Mouse (Mus musculus) left cerebral cortex, adult 2 months (tissue): Measurements from ENCODE around the gene Lrtm1. TPM values are rescaled to one million over a fixed set of nuclear protein-coding genes. Genes with fewer than 3 reads are reported as not detected.

ENCODE experiments used
- DNase-seq, 2 experiments: peaks; one replicate each; pipeline ENCODE4 v3.0.0; 2021 to 2022; ENCODE audit warnings: low spot score in 2 of 2, mixed read lengths in 1 of 2; ENCODE audit errors: extremely low spot score in 1 of 2
- H3K27ac ChIP-seq: fragments of 200-600 bp; 2 replicates; pipeline ENCODE4 v1.8.1; 2022
- H3K4me3 ChIP-seq: fragments of 200-600 bp; 2 replicates; pipeline ENCODE4 v1.8.1; 2022
- CTCF ChIP-seq: fragments of 200-600 bp; IDR thresholded peaks from 2 replicates; pipeline ENCODE4 v1.8.1; 2022; ENCODE audit warnings: antibody characterized with exemption, mild to moderate bottlenecking, moderate library complexity
- intact Hi-C: fragments of 180-260 bp; cut with DNase I; formaldehyde crosslinking; loops from one replicate; pipeline ENCODE4 v1.15.1; 2025
- long read RNA-seq, 2 experiments: library from polyadenylated mRNA; stranded (forward); transcript quantifications; one replicate each; pipeline ENCODE4 v2.0.0; 2021; ENCODE audit warnings: borderline mapping rate in 2 of 2
- total RNA-seq, 2 experiments: library from RNA; stranded (reverse); gene quantifications; 2 replicates each; pipeline ENCODE4 v1.2.3; 2021

Gene Lrtm1
- not detected for total RNA-seq
- long read RNA-seq, experiment 1, partial matches to known transcripts: 0 of 7 reads
- long read RNA-seq, experiment 1, other reads (novel, unspliced or antisense): 7 of 7 reads
- long read RNA-seq, experiment 2, partial matches to known transcripts: 0 of 4 reads
- long read RNA-seq, experiment 2, other reads (novel, unspliced or antisense): 4 of 4 reads

DNA sequence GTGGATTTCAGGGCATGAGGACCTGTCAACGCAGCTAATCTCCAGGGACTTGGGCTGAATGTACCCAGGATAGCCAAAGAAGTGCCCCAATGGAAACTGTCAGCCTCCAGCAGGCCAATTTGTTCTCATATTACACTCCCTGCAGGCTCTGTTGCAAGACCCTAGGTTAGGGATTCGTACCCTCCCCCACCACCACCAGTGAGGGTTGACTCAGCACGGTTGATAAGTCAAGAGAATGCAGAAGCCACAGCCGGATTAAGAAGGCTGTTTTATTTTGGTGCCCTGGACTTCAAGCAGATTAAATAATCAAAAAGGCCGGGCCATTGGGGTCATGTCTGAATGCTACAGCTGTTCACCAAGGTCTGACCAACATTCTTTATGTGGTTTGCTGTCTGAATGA lies at the start of gene Lrtm1:
Gene Lrtm1, plus strand, starts transcription at position 326 of the 400 bp plus-strand sequence.
- no peak within 1 kb of the TSS for H3K4me3 ChIP-seq

DNA sequence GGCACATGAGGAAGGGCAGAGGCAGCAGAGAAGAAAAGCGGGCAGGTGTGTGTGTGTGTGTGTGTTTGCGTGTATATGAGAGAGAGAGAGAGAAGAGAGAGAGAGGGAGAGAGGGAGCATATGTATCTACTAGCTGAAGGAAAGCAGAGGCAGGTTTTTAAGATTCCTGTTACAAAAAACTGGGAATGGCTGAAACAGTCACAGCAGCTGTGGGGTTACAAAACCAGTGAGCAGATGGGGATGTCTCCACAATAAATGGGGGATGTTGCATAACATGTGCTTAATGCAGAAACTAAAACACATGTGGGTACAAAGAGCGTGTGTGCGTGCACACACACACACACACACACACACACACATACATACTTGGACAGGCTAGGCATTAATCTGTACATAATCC lies 48.8 kb upstream of the Lrtm1 start:
- Histone ChIP-seq H3K4me3 (no peak overlapping the region), H3K27ac (no peak overlapping the region)
- intact Hi-C loops: no loop called here
- TF ChIP-seq CTCF: no peak
- peak in 1 of 2 experiments; percentile 19 for DNase-seq

More for the DNA sequence above, at the start of gene Lrtm1:
- intact Hi-C loops: no loop called here
- no peak for DNase-seq
- no peak within 1 kb of the TSS for H3K27ac ChIP-seq
- no peak for TF ChIP-seq CTCF

DNA sequence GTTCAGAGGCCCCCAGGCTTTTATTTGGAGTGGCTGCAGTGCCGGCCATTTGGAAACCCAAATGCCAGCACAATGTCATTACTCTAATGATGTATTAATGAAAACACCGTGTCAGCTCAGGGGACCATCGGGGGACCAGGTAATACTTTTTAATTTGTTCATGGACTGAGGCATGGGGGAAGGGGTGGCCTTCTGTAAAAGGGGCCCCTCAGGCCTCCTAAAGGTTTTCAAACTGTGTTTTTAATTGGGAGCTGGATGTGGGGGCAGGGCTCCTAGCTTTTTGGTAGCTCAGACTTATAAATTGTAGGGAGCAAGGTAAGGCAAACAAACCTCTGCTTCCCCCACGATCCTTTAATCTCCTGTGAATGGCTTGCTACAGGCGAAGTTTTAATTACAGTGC lies 45.4 kb upstream of the Lrtm1 start:
- TF ChIP-seq CTCF: no peak
- Histone ChIP-seq H3K27ac (no peak overlapping the region), H3K4me3 (no peak overlapping the region)
- intact Hi-C loops: no loop called here
- no peak for DNase-seq

DNA sequence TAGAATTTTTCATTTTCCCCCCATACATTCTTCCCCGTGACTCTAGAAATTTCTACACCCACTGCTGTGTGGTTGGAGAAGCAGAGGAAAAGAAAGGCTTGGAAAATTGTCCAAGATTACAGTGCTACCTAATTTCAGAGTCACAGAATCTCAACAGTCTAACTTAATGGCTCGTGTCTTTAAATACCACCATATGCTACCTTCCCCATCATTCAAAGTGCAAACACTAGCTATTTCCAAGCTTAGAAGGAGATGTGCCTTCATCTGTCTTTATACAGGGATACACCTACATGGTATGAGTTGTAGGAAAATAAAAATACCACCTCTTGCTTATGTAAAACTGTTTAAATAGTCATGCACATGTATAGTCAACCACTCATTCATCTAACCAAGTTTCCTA lies 38.8 kb upstream of the Lrtm1 start:
- intact Hi-C loops: loop anchor here (5.0 kb wide), 1 partner anchor 72 kb away; no protein-coding TSS in a partner anchor
- DNase-seq: peak in 1 of 2 experiments; percentile 36
- peak overlapping the region; percentile 37; the same call in 1 of the 2 replicates for H3K27ac ChIP-seq
- TF ChIP-seq CTCF: no peak
- H3K4me3 ChIP-seq: no peak overlapping the region

DNA sequence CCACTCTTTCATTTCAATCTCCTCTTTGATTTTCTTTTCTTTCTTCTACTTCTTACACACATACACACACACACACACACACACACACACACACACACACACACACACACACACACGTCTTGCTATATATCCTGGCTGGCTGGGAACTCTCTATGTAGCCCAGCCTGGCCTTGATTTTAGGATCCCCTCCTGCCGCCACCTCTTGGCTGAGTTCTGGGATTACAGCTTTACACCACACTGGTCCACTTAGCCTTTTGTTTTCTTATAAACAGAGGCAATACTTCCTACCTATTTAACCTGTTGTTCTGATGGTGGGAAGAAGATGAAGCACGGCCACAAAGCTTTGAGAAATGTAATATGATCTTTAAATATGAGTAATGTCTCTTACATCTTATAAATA lies 37.5 kb upstream of the Lrtm1 start:
- no peak overlapping the region for H3K27ac ChIP-seq
- peak; percentile 6; the same call in 1 of the 2 replicates for TF ChIP-seq CTCF
- H3K4me3 ChIP-seq: no peak overlapping the region
- intact Hi-C loops: no loop called here
- no peak for DNase-seq

DNA sequence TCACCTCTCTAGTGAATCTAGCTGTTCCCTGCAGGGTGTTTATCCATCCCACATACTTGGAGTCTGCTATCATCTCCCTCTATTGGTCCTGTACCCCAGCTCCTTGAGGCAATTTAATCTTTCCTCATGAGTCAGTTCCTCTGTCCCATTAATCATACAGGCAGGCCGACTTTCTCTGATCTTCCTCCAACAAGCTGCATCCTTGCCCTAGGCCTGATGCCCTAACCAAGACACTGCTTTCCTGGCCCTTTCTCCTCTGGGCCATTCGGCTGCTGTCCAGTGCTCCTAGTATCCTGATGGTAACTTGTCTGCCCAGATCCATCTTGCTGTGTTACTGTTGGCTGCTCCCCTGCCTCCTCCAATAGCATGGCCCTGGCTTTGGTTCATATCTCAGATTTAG lies 33.7 kb upstream of the Lrtm1 start:
- intact Hi-C loops: no loop called here
- no peak for DNase-seq
- H3K4me3 ChIP-seq: no peak overlapping the region
- H3K27ac ChIP-seq: no peak overlapping the region
- no peak for TF ChIP-seq CTCF

DNA sequence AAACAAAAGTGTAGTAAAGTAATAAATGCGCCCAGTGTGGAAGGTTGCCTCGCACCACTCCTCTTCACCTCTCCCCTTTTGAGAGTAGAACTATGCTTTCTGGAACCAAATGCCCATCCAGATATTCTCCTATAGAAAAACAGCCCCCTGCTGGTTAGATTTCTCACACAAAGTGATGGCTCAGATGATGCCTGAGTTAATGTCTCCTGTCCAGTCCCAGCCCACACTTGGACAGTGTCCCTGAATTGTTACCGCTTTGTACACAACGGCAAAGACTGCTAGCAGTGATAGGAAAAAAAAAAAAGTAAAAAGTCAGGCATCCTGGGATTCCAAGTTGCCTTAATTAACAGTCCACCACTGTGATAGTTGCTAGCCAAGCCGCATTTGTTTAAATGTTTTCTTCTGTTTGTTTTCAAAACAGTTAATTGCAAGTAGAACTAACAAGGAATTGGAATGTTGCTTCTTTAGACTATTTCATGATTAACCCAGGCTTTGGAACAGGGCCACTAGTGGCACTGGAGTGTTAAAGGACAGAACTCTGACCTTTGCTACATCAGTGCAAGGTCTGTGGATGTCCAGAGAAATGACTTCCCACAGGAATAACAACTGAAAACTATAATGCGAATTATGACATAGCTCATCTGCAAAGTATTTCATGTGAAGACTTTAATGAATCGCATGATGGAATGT lies 29.7 kb upstream of the Lrtm1 start:
- no peak overlapping the region for H3K27ac ChIP-seq
- H3K4me3 ChIP-seq: no peak overlapping the region
- TF ChIP-seq CTCF: no peak; the same call in none of the 2 replicates
- intact Hi-C loops: no loop called here
- no peak for DNase-seq

DNA sequence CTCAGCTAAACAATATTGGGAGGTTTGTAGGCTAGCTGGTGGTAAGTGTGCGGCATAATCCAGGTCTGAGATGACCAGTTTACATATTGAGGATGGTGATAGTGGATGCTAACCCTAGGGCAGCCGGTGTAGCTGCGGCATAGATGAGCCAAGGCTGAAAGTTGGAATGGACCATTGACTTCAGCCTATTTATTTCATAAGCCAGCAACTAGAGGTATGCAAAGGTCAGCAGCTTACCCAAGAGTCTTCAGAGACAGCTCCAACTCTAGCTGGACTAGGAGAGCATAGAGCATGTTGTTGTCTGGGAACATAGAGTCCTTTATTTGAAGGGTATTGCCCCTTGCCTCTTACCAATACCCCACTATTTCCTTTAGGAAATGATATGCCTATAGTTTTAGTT lies 21.4 kb upstream of the Lrtm1 start:
- no peak for DNase-seq
- H3K4me3 ChIP-seq: no peak overlapping the region
- intact Hi-C loops: no loop called here
- H3K27ac ChIP-seq: no peak overlapping the region
- no peak for TF ChIP-seq CTCF

DNA sequence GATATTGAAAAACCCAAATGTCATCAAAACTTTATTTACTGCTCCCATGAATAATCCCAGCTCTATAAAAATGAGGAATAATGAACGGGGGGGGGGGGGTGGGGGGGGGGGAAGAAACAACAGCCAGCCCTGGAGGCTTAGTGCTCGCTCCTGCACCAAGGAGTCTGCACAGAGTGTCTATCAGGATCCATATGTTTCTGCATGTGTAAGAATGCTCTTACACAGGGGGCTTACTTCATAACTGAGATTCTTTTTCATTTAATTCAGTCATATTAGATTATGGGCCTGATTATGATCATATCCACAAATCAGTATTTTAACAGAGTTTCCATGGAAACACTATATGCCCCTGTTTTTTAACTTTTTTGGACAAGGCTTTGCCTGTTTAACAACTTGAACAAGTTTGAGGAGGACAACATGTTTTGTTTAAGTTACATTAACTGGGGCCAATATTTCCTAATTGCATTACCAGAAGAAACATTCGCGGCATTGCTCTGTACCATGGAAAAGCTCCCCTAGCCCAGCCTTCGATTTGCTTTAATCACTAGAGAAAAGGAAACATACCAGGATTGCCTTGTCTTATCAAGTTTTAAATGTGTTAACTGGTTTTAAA lies 12.7 kb upstream of the Lrtm1 start:
- intact Hi-C loops: no loop called here
- no peak for TF ChIP-seq CTCF
- DNase-seq: no peak
- no peak overlapping the region for H3K4me3 ChIP-seq
- no peak overlapping the region for H3K27ac ChIP-seq

DNA sequence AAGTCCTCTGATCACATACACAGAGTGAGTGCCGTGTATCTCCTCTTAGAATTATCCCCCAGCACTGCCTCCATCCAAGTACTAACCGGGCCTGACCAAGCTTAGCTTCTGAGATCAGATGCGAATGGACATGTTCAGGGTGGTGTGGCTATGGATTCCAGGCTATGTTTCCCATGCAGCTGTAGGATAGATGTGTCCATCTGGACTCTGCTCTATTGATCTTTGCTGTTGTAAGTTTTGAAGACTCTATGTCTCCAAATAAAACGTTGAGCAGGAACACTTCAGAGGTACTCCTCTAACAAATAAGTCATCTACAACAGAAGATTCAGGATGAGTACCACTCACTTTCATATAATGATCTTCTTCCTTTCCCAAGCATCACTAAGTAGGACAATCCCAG lies 8.4 kb upstream of the Lrtm1 start:
- no peak for TF ChIP-seq CTCF
- intact Hi-C loops: no loop called here

DNA sequence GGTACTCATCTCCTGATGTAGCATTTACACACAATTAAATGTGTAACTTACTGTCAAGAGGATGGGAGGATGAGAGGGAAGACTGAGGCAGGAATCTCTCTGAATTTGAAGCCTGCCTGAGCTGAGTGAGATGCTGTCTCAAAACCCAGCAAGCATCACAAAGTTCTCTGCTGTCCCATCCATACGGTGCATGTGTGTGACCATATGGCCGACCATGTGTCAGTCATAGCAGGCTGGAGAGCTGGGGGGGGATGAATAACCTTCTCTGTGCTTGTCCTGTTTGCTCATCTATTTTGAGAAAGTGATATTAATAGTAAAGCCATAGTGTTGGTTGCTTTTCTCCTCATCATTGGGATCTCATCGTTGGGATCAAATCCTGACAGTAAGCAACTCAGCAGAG lies 4.8 kb upstream of the Lrtm1 start:
- H3K27ac ChIP-seq: no peak overlapping the region
- intact Hi-C loops: no loop called here
- H3K4me3 ChIP-seq: no peak overlapping the region
- no peak for DNase-seq
- TF ChIP-seq CTCF: no peak

More for the DNA sequence above, 8.4 kb upstream of the Lrtm1 start:
- DNase-seq: no peak
- Histone ChIP-seq H3K27ac (no peak overlapping the region), H3K4me3 (no peak overlapping the region)

DNA sequence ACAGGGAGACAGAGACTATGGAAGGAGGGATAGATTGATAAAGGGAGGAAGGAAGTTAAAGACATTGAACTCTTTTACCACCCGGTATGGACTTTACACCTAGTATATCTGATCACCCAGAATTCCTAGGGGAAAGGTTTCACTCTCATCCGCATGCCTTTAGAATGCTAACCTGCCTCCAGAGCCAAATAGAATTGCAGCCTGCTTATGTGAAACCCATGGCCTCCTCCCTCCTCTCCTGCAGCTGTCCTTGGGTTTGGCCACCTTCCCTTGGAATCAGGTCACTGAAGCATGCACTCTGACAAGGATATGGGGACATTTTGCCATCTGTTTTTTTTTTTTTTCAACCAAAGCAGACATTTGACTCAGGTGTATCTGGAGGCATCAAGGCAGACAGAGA lies 3.3 kb upstream of the Lrtm1 start:
- intact Hi-C loops: no loop called here
- no peak overlapping the region for H3K4me3 ChIP-seq
- no peak overlapping the region for H3K27ac ChIP-seq
- DNase-seq: no peak
- TF ChIP-seq CTCF: no peak
